Mouse (Mus musculus): ENCODE measurements around the gene 1700061G19Rik. TPM values are rescaled to one million over a fixed set of nuclear protein-coding genes. Genes with fewer than 3 reads are reported as not detected.

The 1700061G19Rik gene
- 0.03 TPM in 1 of 2 replicates, not detected in the other for polyA plus RNA-seq (2012)

DNA sequence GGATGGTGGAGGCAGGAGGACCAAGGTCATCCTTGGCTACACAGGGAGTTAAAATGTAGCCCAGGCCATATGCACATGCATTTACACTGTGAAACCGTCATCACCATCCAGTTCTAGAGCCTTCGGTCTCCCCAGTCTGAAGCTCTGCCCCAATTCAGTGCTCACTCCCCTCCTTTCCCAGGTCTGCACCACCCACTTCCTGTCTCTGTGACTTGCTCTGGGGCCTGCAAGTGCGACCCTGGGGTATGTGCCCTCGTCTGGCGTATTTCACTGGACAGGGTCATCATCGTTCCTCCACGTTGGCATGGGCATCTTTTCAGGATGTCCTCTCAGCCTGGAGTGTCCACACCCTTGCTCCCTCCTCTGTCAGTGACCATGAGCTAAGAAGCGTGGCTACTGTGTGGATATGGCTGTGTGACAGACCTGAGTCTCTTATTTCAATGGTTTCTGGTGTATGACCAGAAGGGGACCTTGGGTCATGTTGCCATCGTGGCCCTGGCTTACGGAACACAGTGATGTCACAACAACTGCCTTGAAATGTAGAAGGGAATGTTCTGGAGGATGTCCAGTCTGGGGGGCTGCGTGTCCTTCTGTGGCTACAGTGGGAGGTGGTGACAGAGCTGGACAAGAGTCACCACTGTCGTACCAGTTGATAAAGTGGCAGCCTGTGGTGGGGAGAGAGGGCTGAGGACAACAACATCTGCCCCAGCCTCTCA lies at the start of gene 1700061G19Rik:
1700061G19Rik (plus strand) TSS at position 542 of the 716 bp plus-strand sequence.

DNA sequence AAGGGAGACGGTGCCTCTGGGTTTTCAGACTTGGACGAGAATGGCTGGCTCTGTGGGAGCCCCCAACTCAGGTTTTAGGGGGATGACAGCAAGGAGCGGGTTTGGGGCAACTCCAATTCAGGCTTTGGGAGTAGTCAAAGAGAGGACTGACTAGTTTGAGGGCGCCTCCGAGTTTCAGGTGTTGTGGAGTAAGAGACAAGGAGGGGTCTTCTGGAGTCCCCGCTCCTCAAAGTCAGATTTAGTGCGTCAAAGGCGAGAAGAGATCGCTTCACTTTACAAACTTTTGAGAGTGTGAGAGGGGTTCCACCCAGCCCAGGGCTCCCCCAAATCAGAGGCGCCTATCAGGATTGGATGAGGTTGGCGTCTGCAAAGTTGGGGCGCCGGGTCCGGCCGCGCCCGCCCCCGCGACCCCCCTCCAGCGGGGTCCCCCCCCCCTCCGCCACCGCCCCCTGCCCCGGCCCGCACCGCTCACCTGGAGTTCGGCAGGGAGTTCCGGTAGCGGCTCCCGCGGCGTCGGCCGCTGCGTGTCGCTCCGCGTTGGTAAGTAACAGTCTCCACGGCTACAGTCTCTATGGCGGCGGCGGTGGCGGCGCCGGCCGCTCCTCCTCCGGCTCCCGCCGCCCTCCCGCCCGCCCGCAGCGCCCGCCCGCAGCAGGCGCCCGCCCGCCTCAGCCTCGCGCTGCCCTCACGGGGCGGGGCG lies 44.7 kb upstream of the 1700061G19Rik start, which contains the start of gene Rfx2:
Rfx2 (minus strand) TSS at position 603 of the 700 bp plus-strand sequence.

DNA sequence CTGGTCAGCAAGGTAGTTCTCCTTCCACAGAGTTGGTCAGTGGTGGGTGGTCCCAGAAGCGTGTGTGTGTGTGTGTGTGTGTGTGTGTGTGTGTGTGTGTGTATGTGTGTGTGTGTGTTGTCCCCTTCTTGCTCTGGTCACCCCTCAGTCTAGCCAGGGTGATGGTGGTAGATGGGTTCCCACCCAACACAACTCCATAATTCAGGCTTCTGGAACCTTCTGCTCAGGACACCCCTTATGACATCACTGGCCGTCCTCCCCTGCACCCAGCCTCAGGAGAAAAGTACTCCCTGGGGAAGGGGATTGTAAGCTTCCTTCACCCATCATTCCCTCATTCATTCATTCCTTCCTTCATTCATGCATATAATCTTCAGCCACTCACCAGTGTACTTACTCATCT lies 1.0 kb upstream of the 1700061G19Rik start, which contains the start of gene Acsbg2:
Acsbg2 (minus strand) TSS at position 211 of the 400 bp plus-strand sequence.

DNA sequence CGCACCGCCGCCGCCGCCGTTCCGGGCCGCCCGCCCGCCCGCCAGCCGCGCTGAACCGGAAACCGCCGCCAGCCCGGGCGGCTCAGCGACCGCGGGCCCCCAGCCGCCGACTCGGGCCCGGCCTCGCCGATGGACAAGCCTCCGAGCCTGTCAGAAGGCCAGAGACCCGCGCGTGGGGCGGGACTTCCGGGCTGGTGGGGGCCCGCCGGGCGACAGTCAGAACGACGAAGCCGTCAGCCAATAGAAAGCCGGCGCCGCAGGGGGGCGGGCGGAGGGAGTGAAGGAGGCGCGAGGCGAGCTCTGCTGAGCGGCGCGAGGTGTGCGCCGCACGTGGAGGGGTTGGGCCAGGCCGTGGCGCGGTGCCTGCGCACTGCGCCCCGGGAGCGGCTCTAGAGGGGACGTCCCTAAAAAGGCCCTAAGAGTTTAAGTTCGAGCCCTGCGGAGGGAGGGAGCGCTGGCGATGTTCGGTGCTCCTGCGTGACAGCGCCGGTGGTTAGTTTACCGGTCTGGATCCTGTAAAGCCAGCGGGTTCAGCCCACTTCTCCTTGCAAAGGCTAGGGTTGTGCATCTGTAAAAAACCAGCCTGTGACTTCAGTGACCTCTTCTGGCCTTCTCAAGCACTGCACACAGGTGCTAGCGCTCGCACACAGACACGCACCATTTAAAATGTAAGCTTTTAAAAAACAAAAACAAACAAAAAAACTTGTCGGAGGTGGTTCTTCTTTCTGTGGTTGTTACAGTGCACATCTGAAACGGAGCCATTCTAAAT lies 60.3 kb downstream of the 1700061G19Rik start, which contains the start of gene Mllt1:
Mllt1 (minus strand) TSS at position 53 of the 769 bp plus-strand sequence.

Other genes with a start within 250 kb of the 1700061G19Rik start
- gene Lonp1, start 248.6 kb upstream of the 1700061G19Rik start, polyA plus RNA-seq (2012) = 83.3 and 99.4 TPM in 2 replicates
- 0.08 and 0.35 TPM in 2 replicates for gene Catsperd, start 247.3 kb upstream of the 1700061G19Rik start, polyA plus RNA-seq (2012)
- gene Ranbp3, start 202.2 kb upstream of the 1700061G19Rik start, polyA plus RNA-seq (2012) = 104 and 107 TPM in 2 replicates
- gene Ndufa11, start 157.7 kb upstream of the 1700061G19Rik start, polyA plus RNA-seq (2012) = 280 and 302 TPM in 2 replicates
- 15.8 and 18.8 TPM in 2 replicates for gene Vmac, start 157.5 kb upstream of the 1700061G19Rik start, polyA plus RNA-seq (2012)
- 3.7 and 4.5 TPM in 2 replicates for gene Nrtn, start 117.9 kb upstream of the 1700061G19Rik start, polyA plus RNA-seq (2012)
- 83.8 and 107 TPM in 2 replicates for gene Dus3l, start 110.7 kb upstream of the 1700061G19Rik start, polyA plus RNA-seq (2012)
- gene Prr22, start 105.2 kb upstream of the 1700061G19Rik start, polyA plus RNA-seq (2012) = 14.2 and 18.3 TPM in 2 replicates
- 36.0 and 39.0 TPM in 2 replicates for gene Rfx2, start 44.5 kb upstream of the 1700061G19Rik start, polyA plus RNA-seq (2012)
- gene Acsbg2, start 1.0 kb upstream of the 1700061G19Rik start, polyA plus RNA-seq (2012) = not detected in 2 replicates
- 161 and 162 TPM in 2 replicates for gene Mllt1, start 59.9 kb downstream of the 1700061G19Rik start, polyA plus RNA-seq (2012)
- 0.05 TPM in 1 of 2 replicates, not detected in the other for gene Acer1, start 106.6 kb downstream of the 1700061G19Rik start, polyA plus RNA-seq (2012)
- 188 and 191 TPM in 2 replicates for gene Clpp, start 114.8 kb downstream of the 1700061G19Rik start, polyA plus RNA-seq (2012)
- 39.5 and 41.4 TPM in 2 replicates for gene Alkbh7, start 121.9 kb downstream of the 1700061G19Rik start, polyA plus RNA-seq (2012)
- 0.53 and 0.57 TPM in 2 replicates for gene Pspn, start 124.5 kb downstream of the 1700061G19Rik start, polyA plus RNA-seq (2012)
- gene Gtf2f1, start 135.8 kb downstream of the 1700061G19Rik start, polyA plus RNA-seq (2012) = 163 and 222 TPM in 2 replicates
- gene Gm17949, start 136.0 kb downstream of the 1700061G19Rik start, polyA plus RNA-seq (2012) = 0.05 TPM in 1 of 2 replicates, not detected in the other
- gene Khsrp, start 156.0 kb downstream of the 1700061G19Rik start, polyA plus RNA-seq (2012) = 284 and 303 TPM in 2 replicates
- not detected in 2 replicates for gene Slc25a41, start 166.2 kb downstream of the 1700061G19Rik start, polyA plus RNA-seq (2012)
- 0.50 and 0.56 TPM in 2 replicates for gene Crb3, start 183.6 kb downstream of the 1700061G19Rik start, polyA plus RNA-seq (2012)
- 19.3 and 25.8 TPM in 2 replicates for gene Slc25a23, start 184.4 kb downstream of the 1700061G19Rik start, polyA plus RNA-seq (2012)
- gene Dennd1c, start 203.0 kb downstream of the 1700061G19Rik start, polyA plus RNA-seq (2012) = 26.9 and 27.3 TPM in 2 replicates
- 0.17 and 0.61 TPM in 2 replicates for gene Tubb4a, start 212.3 kb downstream of the 1700061G19Rik start, polyA plus RNA-seq (2012)
- gene Tnfsf9, start 229.8 kb downstream of the 1700061G19Rik start, polyA plus RNA-seq (2012) = 6.1 and 9.5 TPM in 2 replicates

Measured in megakaryocyte-erythroid progenitor cell, adult 5 weeks (primary cell).